Mouse (Mus musculus) embryonic facial prominence, embryonic 13.5 days (tissue): ENCODE measurements around the gene Tnn. TPM values are rescaled to one million over a fixed set of nuclear protein-coding genes. Genes with fewer than 3 reads are reported as not detected.
A peak's percentile ranks its signal among the peaks of the same experiment; 100 is the strongest.

Experiments
- ATAC-seq: fragments of 200-750 bp; cut with Nextera tagmentation; 2 replicates; pipeline ENCODE4 v1.8.0; 2017; ENCODE audit warnings: low read depth; ENCODE audit not compliant: insufficient number of reproducible peaks, insufficient read depth, low FRiP score, low TSS enrichment
- H3K27ac ChIP-seq: fragments of 300-500 bp; sonication (generic); 2 replicates; pipeline ENCODE4 v1.5.1; 2015; ENCODE audit warnings: moderate library complexity, mild to moderate bottlenecking, inconsistent platforms
- H3K27me3 ChIP-seq: fragments of 300-500 bp; sonication (generic); 2 replicates; pipeline ENCODE4 v1.6.1; 2015; ENCODE audit warnings: mild to moderate bottlenecking, inconsistent platforms
- H3K36me3 ChIP-seq: fragments of 300-500 bp; sonication (generic); 2 replicates; pipeline ENCODE4 v1.6.1; 2015; ENCODE audit warnings: mild to moderate bottlenecking, inconsistent platforms
- H3K4me1 ChIP-seq: fragments of 300-500 bp; sonication (generic); 2 replicates; pipeline ENCODE4 v1.6.1; 2015; ENCODE audit warnings: inconsistent platforms
- H3K4me2 ChIP-seq: fragments of 300-500 bp; sonication (generic); 2 replicates; pipeline ENCODE4 v1.6.1; 2015; ENCODE audit warnings: moderate library complexity, mild to moderate bottlenecking, inconsistent platforms
- H3K4me3 ChIP-seq: fragments of 300-500 bp; sonication (generic); 2 replicates; pipeline ENCODE4 v1.5.1; 2015; ENCODE audit warnings: mild to moderate bottlenecking, inconsistent platforms
- H3K9ac ChIP-seq: fragments of 300-500 bp; sonication (generic); 2 replicates; pipeline ENCODE4 v1.6.1; 2015; ENCODE audit warnings: mild to moderate bottlenecking, inconsistent platforms
- H3K9me3 ChIP-seq: fragments of 300-500 bp; sonication (generic); 2 replicates; pipeline ENCODE4 v1.6.1; 2016; ENCODE audit warnings: inconsistent platforms
- WGBS: fragments of 180-500 bp; shearing (Covaris S2); methylation state at CpG from one replicate; pipeline ENCODE4 v1.1.7; 2015; ENCODE audit warnings: mixed read lengths; 5-methylcytosine and 5-hydroxymethylcytosine counted together
- polyA plus RNA-seq: library from polyadenylated mRNA; unstranded; fragments of >200 nt; fragmentation: Nextera tagmentation; extraction: Ambion mirVana; gene quantifications from 2 replicates; pipeline ENCODE4 v1.2.1, GENCODE M21; 2015

Tnn gene
- 7.8 and 14.1 TPM in 2 replicates for polyA plus RNA-seq

GRCm38 (mm10) chr1:160153480-160153879 lies at the start of gene Tnn:
Tnn (minus strand) TSS chr1:160153580.
- H3K4me1 ChIP-seq: peaks cover 33% of the 10 kb centered on the region
- no peaks in the 10 kb centered on the region for H3K9me3 ChIP-seq
- 32% methylated on average over 8 of the region's 8 CpGs for WGBS
- no peak for ATAC-seq
- H3K27me3 ChIP-seq: no peaks in the 10 kb centered on the region
- H3K36me3 ChIP-seq: no peaks in the 10 kb centered on the region
- H3K27ac ChIP-seq: peak within 1 kb of the TSS; percentile 39; the same call in 1 of the 2 replicates
- H3K4me2 ChIP-seq: peak within 1 kb of the TSS; percentile 35
- peak within 1 kb of the TSS; percentile 20 for H3K4me3 ChIP-seq
- H3K9ac ChIP-seq: 0 out of 2 replicates have a peak within 1 kb of the TSS, but pooled peaks have one; percentile 16

DNA sequence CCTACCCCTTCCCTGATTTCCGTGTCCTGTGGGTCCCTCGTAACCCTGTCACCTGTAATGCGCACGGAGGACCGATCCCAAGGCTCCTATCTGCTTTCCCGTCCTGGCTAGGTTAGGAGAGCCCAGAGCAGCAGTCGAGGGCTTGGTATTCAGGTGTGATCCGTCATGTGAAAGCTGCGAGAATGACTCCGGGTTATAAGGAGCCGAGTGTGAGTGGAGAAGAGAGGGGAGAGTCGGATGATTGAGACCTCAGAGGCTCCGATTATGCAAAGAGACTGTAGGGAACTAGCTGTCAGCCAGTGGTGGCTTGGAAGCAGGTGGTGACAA lies 41.9 kb upstream of the Tnn start:
- peak overlapping the region; percentile 74 for H3K27ac ChIP-seq
- H3K4me1 ChIP-seq: peaks cover 7% of the 10 kb centered on the region; the same call in 1 of the 2 replicates
- no peaks in the 10 kb centered on the region for H3K9me3 ChIP-seq
- peak overlapping the region; percentile 90 for H3K9ac ChIP-seq
- 0% methylated on average over 13 of the region's 13 CpGs for WGBS
- H3K36me3 ChIP-seq: peaks cover 21% of the 10 kb centered on the region
- peak overlapping the region; percentile 95 for H3K4me3 ChIP-seq
- H3K27me3 ChIP-seq: no peaks in the 10 kb centered on the region
- peak overlapping the region; percentile 88 for H3K4me2 ChIP-seq
- ATAC-seq: no peak

GRCm38 (mm10) chr1:160194529-160195336 lies 41.4 kb upstream of the Tnn start, which contains the start of gene Mrps14:
Mrps14 (plus strand) TSS chr1:160195215.
- Histone ChIP-seq H3K4me1 (peaks cover 7% of the 10 kb centered on the region; the same call in 1 of the 2 replicates), H3K27me3 (no peaks in the 10 kb centered on the region), H3K9ac (peak within 1 kb of the TSS; percentile 90), H3K36me3 (peaks cover 17% of the 10 kb centered on the region; the same call in 1 of the 2 replicates), H3K27ac (peak within 1 kb of the TSS; percentile 74), H3K4me3 (peak within 1 kb of the TSS; percentile 95), H3K4me2 (peak within 1 kb of the TSS; percentile 88), H3K9me3 (no peaks in the 10 kb centered on the region)
- WGBS: 7% methylated on average over 31 of the region's 31 CpGs
- ATAC-seq: peak; percentile 99

DNA sequence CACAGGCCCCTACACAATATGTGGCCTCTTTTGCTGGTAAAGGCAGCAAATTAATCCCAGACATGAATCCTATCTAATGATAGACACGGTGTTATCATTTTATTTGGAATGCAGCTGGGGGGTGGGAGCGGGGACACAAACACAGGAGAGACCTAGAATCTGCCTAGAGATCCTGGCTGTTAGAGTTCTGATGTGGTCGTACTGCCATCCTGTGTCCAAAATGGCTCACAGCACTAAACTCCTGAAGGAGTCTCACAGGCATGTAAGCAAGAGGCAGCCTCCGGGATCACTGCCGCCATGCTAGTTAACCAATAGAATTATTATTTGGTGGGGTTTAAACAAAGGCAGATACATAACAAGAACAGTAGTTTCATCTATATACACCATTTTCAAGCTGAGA lies 31.1 kb upstream of the Tnn start:
- no peak overlapping the region for H3K27ac ChIP-seq
- H3K4me2 ChIP-seq: peak overlapping the region; percentile 26
- no peaks in the 10 kb centered on the region for H3K36me3 ChIP-seq
- ATAC-seq: no peak
- no peak overlapping the region for H3K9ac ChIP-seq
- no peaks in the 10 kb centered on the region for H3K9me3 ChIP-seq
- no peak overlapping the region for H3K4me3 ChIP-seq
- peaks cover 11% of the 10 kb centered on the region for H3K4me1 ChIP-seq
- no peaks in the 10 kb centered on the region; the same call in 1 of the 2 replicates for H3K27me3 ChIP-seq
- 9% methylated on average over 5 of the region's 5 CpGs for WGBS

GRCm38 (mm10) chr1:160181216-160181615 lies 27.8 kb upstream of the Tnn start:
- ATAC-seq: no peak
- Histone ChIP-seq H3K4me2 (no peak overlapping the region), H3K4me3 (no peak overlapping the region), H3K4me1 (peaks cover 21% of the 10 kb centered on the region), H3K27me3 (peaks cover 3% of the 10 kb centered on the region; the same call in 1 of the 2 replicates), H3K9ac (no peak overlapping the region), H3K36me3 (no peaks in the 10 kb centered on the region), H3K9me3 (no peaks in the 10 kb centered on the region), H3K27ac (no peak overlapping the region)
- WGBS: 65% methylated on average over 4 of the region's 4 CpGs

GRCm38 (mm10) chr1:160176903-160177302 lies 23.5 kb upstream of the Tnn start:
- 38% methylated on average over 8 of the region's 8 CpGs for WGBS
- Histone ChIP-seq H3K27ac (no peak overlapping the region), H3K9ac (no peak overlapping the region), H3K4me2 (no peak overlapping the region), H3K4me1 (peaks cover 17% of the 10 kb centered on the region), H3K4me3 (no peak overlapping the region), H3K36me3 (no peaks in the 10 kb centered on the region), H3K9me3 (no peaks in the 10 kb centered on the region), H3K27me3 (peaks cover 3% of the 10 kb centered on the region; the same call in 1 of the 2 replicates)
- ATAC-seq: no peak

DNA sequence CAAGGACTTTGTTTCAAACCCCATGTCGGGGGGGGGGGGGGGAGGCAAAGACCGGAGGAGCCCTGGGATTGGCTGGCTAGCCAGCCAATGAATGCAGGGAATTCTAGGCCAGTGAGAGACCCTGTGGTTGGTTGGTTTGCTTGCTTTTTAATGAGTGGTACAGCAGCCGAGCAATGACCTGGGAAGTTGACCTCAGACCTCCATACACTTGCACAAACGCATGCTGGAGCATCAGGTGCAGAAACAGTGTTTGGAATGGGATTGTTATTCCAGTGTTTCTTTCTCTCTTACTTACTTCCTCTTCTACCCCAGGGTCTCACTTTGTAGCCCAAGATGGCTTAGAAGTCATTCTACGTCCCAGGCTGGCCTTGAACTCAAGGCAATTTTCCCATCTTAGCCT lies 13.2 kb upstream of the Tnn start:
- H3K36me3 ChIP-seq: no peaks in the 10 kb centered on the region
- no peaks in the 10 kb centered on the region for H3K4me1 ChIP-seq
- H3K27ac ChIP-seq: no peak overlapping the region
- H3K4me3 ChIP-seq: no peak overlapping the region
- H3K9me3 ChIP-seq: no peaks in the 10 kb centered on the region
- H3K9ac ChIP-seq: no peak overlapping the region
- ATAC-seq: no peak
- 0 out of 2 replicates have a peak, but pooled peaks cover 2% of the 10 kb centered on the region for H3K27me3 ChIP-seq
- no peak overlapping the region for H3K4me2 ChIP-seq
- 67% methylated on average over 3 of the region's 5 CpGs for WGBS

- Histone ChIP-seq H3K4me1 (peaks cover 8% of the 10 kb centered on the region), H3K27me3 (no peaks in the 10 kb centered on the region), H3K27ac (no peak overlapping the region), H3K36me3 (no peaks in the 10 kb centered on the region), H3K4me3 (no peak overlapping the region), H3K9ac (no peak overlapping the region), H3K4me2 (no peak overlapping the region), H3K9me3 (no peaks in the 10 kb centered on the region)
- 93% methylated on average over 2 of the region's 2 CpGs for WGBS
- ATAC-seq: no peak
These were observed 4.8 kb upstream of the Tnn start for GRCm38 (mm10) chr1:160158190-160158589.

DNA sequence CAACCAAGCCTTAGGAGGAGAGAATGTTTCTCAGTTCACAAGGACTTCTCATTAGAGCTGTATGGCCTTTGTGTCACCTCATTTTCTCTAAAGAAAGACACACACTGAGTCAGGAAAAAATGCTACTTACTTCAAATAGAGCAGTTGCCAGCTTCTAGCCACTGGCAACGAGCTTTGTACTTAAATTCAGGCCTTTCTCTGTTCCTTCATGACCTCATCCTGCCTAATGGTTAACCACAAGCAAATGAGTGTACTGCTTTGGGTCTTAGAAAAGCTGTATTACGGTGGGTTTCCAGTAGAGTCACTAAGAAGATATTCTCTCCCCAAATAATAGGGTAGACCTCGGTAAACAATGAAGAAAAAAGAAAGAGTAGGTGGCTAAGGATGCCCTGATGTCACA lies 2.7 kb downstream of the Tnn start:
- Histone ChIP-seq H3K9ac (no peak overlapping the region), H3K4me2 (no peak overlapping the region), H3K9me3 (no peaks in the 10 kb centered on the region), H3K27ac (no peak overlapping the region), H3K27me3 (peaks cover 9% of the 10 kb centered on the region; the same call in 1 of the 2 replicates), H3K4me3 (no peak overlapping the region), H3K4me1 (peaks cover 39% of the 10 kb centered on the region), H3K36me3 (no peaks in the 10 kb centered on the region)
- WGBS: 67% methylated on average over 3 of the region's 3 CpGs
- ATAC-seq: no peak

- H3K36me3 ChIP-seq: no peaks in the 10 kb centered on the region
- H3K9ac ChIP-seq: no peak overlapping the region
- no peaks in the 10 kb centered on the region for H3K9me3 ChIP-seq
- no peak for ATAC-seq
- peak overlapping the region; percentile 26 for H3K4me2 ChIP-seq
- H3K4me3 ChIP-seq: no peak overlapping the region
- H3K27ac ChIP-seq: peak overlapping the region; percentile 55; the same call in 1 of the 2 replicates
- 23% methylated on average over 11 of the region's 11 CpGs for WGBS
- peaks cover 15% of the 10 kb centered on the region; the same call in 1 of the 2 replicates for H3K27me3 ChIP-seq
- peaks cover 41% of the 10 kb centered on the region for H3K4me1 ChIP-seq
These were observed 4.0 kb downstream of the Tnn start for GRCm38 (mm10) chr1:160149291-160149906.

GRCm38 (mm10) chr1:160147274-160147673 lies 6.1 kb downstream of the Tnn start:
- H3K4me2 ChIP-seq: no peak overlapping the region
- WGBS: 90% methylated on average over 7 of the region's 7 CpGs
- H3K4me3 ChIP-seq: no peak overlapping the region
- peaks cover 31% of the 10 kb centered on the region for H3K4me1 ChIP-seq
- no peak for ATAC-seq
- H3K27ac ChIP-seq: no peak overlapping the region
- H3K9me3 ChIP-seq: no peaks in the 10 kb centered on the region
- no peaks in the 10 kb centered on the region for H3K36me3 ChIP-seq
- peaks cover 20% of the 10 kb centered on the region; the same call in 1 of the 2 replicates for H3K27me3 ChIP-seq
- no peak overlapping the region for H3K9ac ChIP-seq
